ENCODE assay signal across 29 mouse cellular contexts in the genomic region with DNA sequence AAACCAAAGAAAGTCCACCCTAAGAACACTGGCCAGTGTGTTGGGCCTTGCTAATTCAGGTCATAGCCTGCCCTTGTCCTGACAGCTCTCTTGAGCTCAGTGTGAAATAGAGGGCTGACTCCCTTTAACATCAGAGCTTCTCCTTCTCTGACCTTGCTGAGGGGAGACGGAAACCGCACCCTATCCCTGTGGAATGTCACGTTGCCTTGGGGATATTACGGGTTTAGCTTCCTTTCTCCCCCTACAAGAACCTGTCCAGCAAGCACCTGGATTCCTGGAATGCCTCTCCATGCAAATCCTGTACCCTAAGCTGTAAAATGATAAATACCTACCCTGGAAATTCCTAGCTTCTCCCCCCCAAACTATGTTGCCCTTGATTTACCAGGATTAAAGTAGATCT. TPM values are rescaled to one million over a fixed set of nuclear protein-coding genes. Genes with fewer than 3 reads are reported as not detected.
A peak's percentile ranks its signal among the peaks of the same experiment; 100 is the strongest.
DNase-seq lines count a peak whose midpoint lies in the region; ATAC-seq and TF ChIP-seq lines count a peak whose summit lies in the region.
"Had no signal": no experiment of that assay in that cellular context is flagged by ENCODE, and none has a peak within 500 bp of the region (broad histone marks: within the 10 kb centered on the region; RNA-seq: fewer than 3 reads in every experiment).

No protein-coding gene starts in this region.

- H3K4me1 ChIP-seq in lung, embryonic 16.5 days (replicated peaks; ENCODE audit: control insufficient read depth, insufficient read depth, low read length), result no peaks in the 10 kb centered on the region
- no peaks in the 10 kb centered on the region for H3K4me1 ChIP-seq in kidney, postnatal 0 days (replicated peaks; ENCODE audit: insufficient read depth, low read length)
- H3K4me1 ChIP-seq in midbrain, postnatal 0 days (ENCODE audit: insufficient read depth, low read length), result no peaks in the 10 kb centered on the region
- H3K4me1 ChIP-seq: embryonic facial prominence, embryonic 15.5 days; hindbrain, embryonic 15.5 days; limb, embryonic 12.5 days; liver, embryonic 12.5 days; midbrain, embryonic 15.5 days; neural tube, embryonic 13.5 days had no signal

- H3K4me2 ChIP-seq in lung, embryonic 16.5 days (ENCODE audit: low read depth, low read length), result no peak overlapping the region
- no peak overlapping the region for H3K4me2 ChIP-seq in kidney, postnatal 0 days (ENCODE audit: low read length)
- H3K4me2 ChIP-seq in midbrain, postnatal 0 days (ENCODE audit: low read depth, low read length, poor library complexity, severe bottlenecking), result no peak overlapping the region
- H3K4me2 ChIP-seq: embryonic facial prominence, embryonic 15.5 days; hindbrain, embryonic 15.5 days; limb, embryonic 12.5 days; liver, embryonic 12.5 days; midbrain, embryonic 15.5 days; neural tube, embryonic 13.5 days had no signal

- no peaks in the 10 kb centered on the region for H3K36me3 ChIP-seq in lung, embryonic 16.5 days (ENCODE audit: control insufficient read depth, insufficient read depth, low read length)
- H3K36me3 ChIP-seq in kidney, postnatal 0 days (ENCODE audit: insufficient read depth, low read length), result no peaks in the 10 kb centered on the region
- no peaks in the 10 kb centered on the region for H3K36me3 ChIP-seq in midbrain, postnatal 0 days (ENCODE audit: insufficient read depth, low read length)
- H3K36me3 ChIP-seq: embryonic facial prominence, embryonic 15.5 days; hindbrain, embryonic 15.5 days; limb, embryonic 12.5 days; midbrain, embryonic 15.5 days had no signal

- H3K4me3 ChIP-seq in lung, embryonic 16.5 days (ENCODE audit: low read length), result no peak overlapping the region
- H3K4me3 ChIP-seq in kidney, postnatal 0 days (replicated peaks; ENCODE audit: low read depth, low read length), result no peak overlapping the region
- no peak overlapping the region for H3K4me3 ChIP-seq in midbrain, postnatal 0 days (ENCODE audit: low read depth, low read length)
- H3K4me3 ChIP-seq: embryonic facial prominence, embryonic 15.5 days; gastrocnemius, adult 2 months; hindbrain, embryonic 15.5 days; layer of hippocampus, adult 2 months; limb, embryonic 12.5 days; liver, embryonic 12.5 days; midbrain, embryonic 15.5 days; myocyte; neural tube, embryonic 13.5 days had no signal

- H3K9ac ChIP-seq in lung, embryonic 16.5 days (ENCODE audit: low read length), result no peak overlapping the region
- H3K9ac ChIP-seq in kidney, postnatal 0 days (ENCODE audit: low read depth, low read length), result no peak overlapping the region
- H3K9ac ChIP-seq in midbrain, postnatal 0 days (replicated peaks; ENCODE audit: low read length, poor library complexity, severe bottlenecking), result no peak overlapping the region
- H3K9ac ChIP-seq: embryonic facial prominence, embryonic 15.5 days; hindbrain, embryonic 15.5 days; limb, embryonic 12.5 days; liver, embryonic 12.5 days; midbrain, embryonic 15.5 days; neural tube, embryonic 13.5 days had no signal

- WGBS in lung, embryonic 16.5 days, result 76% methylated on average over 4 of the region's 4 CpGs
- WGBS in kidney, postnatal 0 days, result 83% methylated on average over 4 of the region's 4 CpGs
- WGBS in midbrain, postnatal 0 days, result 97% methylated on average over 4 of the region's 4 CpGs

- no peak for TF ChIP-seq CTCF in kidney, postnatal 0 days (IDR thresholded peaks at IDR 0.05; ENCODE audit: low read depth)
- TF ChIP-seq CTCF in midbrain, postnatal 0 days (IDR thresholded peaks at IDR 0.05), result no peak

- DNase-seq in kidney, adult 18-20 months, result peak; percentile 4
- no peak for DNase-seq in kidney, postnatal 10 days
- DNase-seq in lung, postnatal 25 days (ENCODE audit: low spot score), result no peak
- DNase-seq in kidney, postnatal 0 days (ENCODE audit: low spot score), result peak; percentile 0
- DNase-seq in midbrain, postnatal 0 days (ENCODE audit: low spot score), result no peak
- DNase-seq in layer of hippocampus, postnatal 14 days (ENCODE audit: low spot score in 2 of 2), result no peak
- DNase-seq: adrenal gland, postnatal 25 days; cerebellum, adult 8-10 months; cerebellum, postnatal 36 days; embryo, embryonic 11 days; gastrocnemius, adult 2 months; heart, postnatal 4 days; thymus, postnatal 14 days had no signal

- H3K27ac ChIP-seq in lung, embryonic 16.5 days (ENCODE audit: low read length), result 0 out of 2 replicates have a peak overlapping the region, but pooled peaks have one; percentile 13
- no peak overlapping the region for H3K27ac ChIP-seq in kidney, postnatal 0 days
- H3K27ac ChIP-seq in midbrain, postnatal 0 days (ENCODE audit: low read depth, low read length), result no peak overlapping the region
- H3K27ac ChIP-seq: embryonic facial prominence, embryonic 15.5 days; gastrocnemius, adult 2 months; hindbrain, embryonic 15.5 days; layer of hippocampus, adult 2 months; limb, embryonic 12.5 days; liver, embryonic 12.5 days; midbrain, embryonic 15.5 days; neural tube, embryonic 13.5 days had no signal

- ATAC-seq in lung, embryonic 16.5 days (ENCODE audit: low read depth), result peak; percentile 68; the same call in 1 of the 2 replicates
- no peak; the same call in 1 of the 2 replicates for ATAC-seq in kidney, postnatal 0 days (replicated peaks; ENCODE audit: low FRiP score, low read depth)
- no peak for ATAC-seq in midbrain, postnatal 0 days (ENCODE audit: low FRiP score)
- ATAC-seq: CD4-positive, CD25-positive, alpha-beta regulatory T cell, adult 4 months; forebrain, embryonic 14.5 days; liver, embryonic 12.5 days; midbrain, embryonic 15.5 days had no signal

- H3K9me3 ChIP-seq in lung, embryonic 16.5 days (ENCODE audit: control insufficient read depth, low read length), result no peaks in the 10 kb centered on the region
- H3K9me3 ChIP-seq in kidney, postnatal 0 days (replicated peaks; ENCODE audit: low read length), result no peaks in the 10 kb centered on the region
- H3K9me3 ChIP-seq in midbrain, postnatal 0 days (ENCODE audit: low read length), result no peaks in the 10 kb centered on the region
- H3K9me3 ChIP-seq: embryonic facial prominence, embryonic 15.5 days; hindbrain, embryonic 15.5 days; limb, embryonic 12.5 days; liver, embryonic 12.5 days; midbrain, embryonic 15.5 days; neural tube, embryonic 13.5 days had no signal

- H3K27me3 ChIP-seq in lung, embryonic 16.5 days (ENCODE audit: control insufficient read depth, insufficient read depth, low read depth, low read length), result no peaks in the 10 kb centered on the region; the same call in 1 of the 2 replicates
- no peaks in the 10 kb centered on the region for H3K27me3 ChIP-seq in kidney, postnatal 0 days (ENCODE audit: insufficient read depth, low read length)
- no peaks in the 10 kb centered on the region for H3K27me3 ChIP-seq in midbrain, postnatal 0 days (ENCODE audit: insufficient read depth, low read length)
- H3K27me3 ChIP-seq: embryonic facial prominence, embryonic 15.5 days; hindbrain, embryonic 15.5 days; liver, embryonic 12.5 days; midbrain, embryonic 15.5 days; neural tube, embryonic 13.5 days had no signal

RNA-seq across cellular contexts. Expression of a gene that starts 9.5 kb away (rescaled TPM):
- polyA plus RNA-seq in lung, embryonic 16.5 days (2015; fragmentation: Nextera tagmentation; extraction: Ambion mirVana), result 0.10 and 0.15 TPM in 2 replicates
- polyA plus RNA-seq in kidney, postnatal 0 days (2015; fragmentation: Nextera tagmentation; extraction: Ambion mirVana), result not detected in 2 replicates
- 0.33 TPM in 1 of 2 replicates, not detected in the other for total RNA-seq in midbrain, postnatal 0 days (2014; rRNA removed)
- not detected in 2 replicates for polyA plus RNA-seq in midbrain, postnatal 0 days (2015; fragmentation: Nextera tagmentation; extraction: Ambion mirVana)
- not detected for total RNA-seq in layer of hippocampus, postnatal 14 days (2021)
- total RNA-seq: adrenal gland, postnatal 25 days; gastrocnemius, adult 2 months; gastrocnemius, postnatal 4 days; heart, adult 8-10 months; heart, postnatal 4 days; MEL had no signal
- polyA plus RNA-seq: CD4-positive, CD25-positive, alpha-beta regulatory T cell, adult 4 months; forebrain, embryonic 14.5 days; limb, embryonic 12.5 days; liver, embryonic 12.5 days; midbrain, embryonic 15.5 days; myocyte; spleen, adult 2 months; testis, adult 2 months had no signal

RNA-seq across cellular contexts. Expression of a gene that starts 33.0 kb away (rescaled TPM):
- 3.3 and 3.4 TPM in 2 replicates for polyA plus RNA-seq in lung, embryonic 16.5 days (2015; fragmentation: Nextera tagmentation; extraction: Ambion mirVana)
- polyA plus RNA-seq in kidney, postnatal 0 days (2015; fragmentation: Nextera tagmentation; extraction: Ambion mirVana), result 1.6 TPM in 2 replicates
- total RNA-seq in midbrain, postnatal 0 days (2014; rRNA removed), result 17.7 and 23.3 TPM in 2 replicates
- polyA plus RNA-seq in midbrain, postnatal 0 days (2015; fragmentation: Nextera tagmentation; extraction: Ambion mirVana), result 10.2 and 13.5 TPM in 2 replicates
- 1,000 to 10,000 TPM; 1,032 to 1,112 TPM for total RNA-seq in layer of hippocampus, postnatal 14 days (2021)

RNA-seq across cellular contexts. Expression of a gene that starts 46.0 kb away (rescaled TPM):
- 511 and 543 TPM in 2 replicates for polyA plus RNA-seq in lung, embryonic 16.5 days (2015; fragmentation: Nextera tagmentation; extraction: Ambion mirVana)
- 478 and 504 TPM in 2 replicates for polyA plus RNA-seq in kidney, postnatal 0 days (2015; fragmentation: Nextera tagmentation; extraction: Ambion mirVana)
- 355 and 449 TPM in 2 replicates for total RNA-seq in midbrain, postnatal 0 days (2014; rRNA removed)
- 603 and 621 TPM in 2 replicates for polyA plus RNA-seq in midbrain, postnatal 0 days (2015; fragmentation: Nextera tagmentation; extraction: Ambion mirVana)
- total RNA-seq in layer of hippocampus, postnatal 14 days (2021), result 100 to 1,000 TPM; 411 to 425 TPM

Comparison
In these comparisons a context has a peak if more than half of its experiments do, and no peak if none do; other contexts are left out.
1. DNase-seq: peak in kidney, adult 18-20 months (single experiment) and kidney, postnatal 0 days (single experiment); none in kidney, postnatal 10 days (single experiment), lung, postnatal 25 days (single experiment), midbrain, postnatal 0 days (single experiment) and layer of hippocampus, postnatal 14 days (0 of 2).